Mouse (Mus musculus): ENCODE measurements around the gene Pea15a. TPM values are rescaled to one million over a fixed set of nuclear protein-coding genes. Genes with fewer than 3 reads are reported as not detected.
"Not testable (repeated sequence)": the region's sequence is repeated elsewhere in the genome, so short reads cannot be mapped to it uniquely, and the experiment has no call there.

Pea15a gene
- polyA plus RNA-seq (2012; rRNA removed): 11.3 and 12.0 TPM in 2 replicates

GRCm38 (mm10) chr1:172206141-172206917, at the start of gene Pea15a:
Pea15a (minus strand) TSS chr1:172206804.
- no peaks in the 10 kb centered on the region for H3K36me3 ChIP-seq (ENCODE audit: control insufficient read depth, insufficient read depth, low read length)
- peaks cover 12% of the 10 kb centered on the region for H3K4me1 ChIP-seq (ENCODE audit: control insufficient read depth, insufficient read depth, insufficient read length, low read length)
- peak within 1 kb of the TSS; percentile 54 for H3K27ac ChIP-seq (ENCODE audit: insufficient read depth, low read depth, low read length)
- peak within 1 kb of the TSS; percentile 85 for H3K4me3 ChIP-seq (ENCODE audit: low read depth, low read length)
- WGBS: 1% methylated on average over 37 of the region's 40 CpGs
- no peaks in the 10 kb centered on the region for H3K27me3 ChIP-seq (ENCODE audit: control insufficient read depth, insufficient read depth, low read length)
- TF ChIP-seq CTCF (IDR thresholded peaks at IDR 0.05; ENCODE audit: extremely low read depth, insufficient read length, insufficient replicate concordance, low read depth, low read length): no peak
- TF ChIP-seq POLR2A (IDR thresholded peaks at IDR 0.05; ENCODE audit: low read depth, low read length): peak; percentile 50; the same call in 1 of the 2 replicates

- peaks cover 7% of the 10 kb centered on the region for H3K27me3 ChIP-seq (ENCODE audit: control insufficient read depth, insufficient read depth, low read length)
- WGBS: 47% methylated on average over 2 of the region's 2 CpGs
- TF ChIP-seq CTCF (IDR thresholded peaks at IDR 0.05; ENCODE audit: extremely low read depth, insufficient read length, insufficient replicate concordance, low read depth, low read length) (peak; percentile 12; the same call in 1 of the 2 replicates), POLR2A (IDR thresholded peaks at IDR 0.05; ENCODE audit: low read depth, low read length) (no peak)
- H3K27ac ChIP-seq (ENCODE audit: insufficient read depth, low read depth, low read length): no peak overlapping the region
- H3K36me3 ChIP-seq (ENCODE audit: control insufficient read depth, insufficient read depth, low read length): no peaks in the 10 kb centered on the region
- no peak overlapping the region for H3K4me3 ChIP-seq (ENCODE audit: low read depth, low read length)
- no peaks in the 10 kb centered on the region for H3K4me1 ChIP-seq (ENCODE audit: control insufficient read depth, insufficient read depth, insufficient read length, low read length)
Measured at GRCm38 (mm10) chr1:172247679-172248078, 41.1 kb upstream of the Pea15a start.

- no peaks in the 10 kb centered on the region for H3K4me1 ChIP-seq (ENCODE audit: control insufficient read depth, insufficient read depth, insufficient read length, low read length)
- no peak for TF ChIP-seq CTCF (IDR thresholded peaks at IDR 0.05; ENCODE audit: extremely low read depth, insufficient read length, insufficient replicate concordance, low read depth, low read length)
- TF ChIP-seq POLR2A (IDR thresholded peaks at IDR 0.05; ENCODE audit: low read depth, low read length): no peak
- H3K27me3 ChIP-seq (ENCODE audit: control insufficient read depth, insufficient read depth, low read length): peaks cover 7% of the 10 kb centered on the region
- 52% methylated on average over 4 of the region's 4 CpGs for WGBS
- no peak overlapping the region for H3K4me3 ChIP-seq (ENCODE audit: low read depth, low read length)
- H3K27ac ChIP-seq (ENCODE audit: insufficient read depth, low read depth, low read length): no peak overlapping the region
- H3K36me3 ChIP-seq (ENCODE audit: control insufficient read depth, insufficient read depth, low read length): no peaks in the 10 kb centered on the region
Measured at GRCm38 (mm10) chr1:172247216-172247615, 40.6 kb upstream of the Pea15a start.

GRCm38 (mm10) chr1:172244645-172245044, 38.0 kb upstream of the Pea15a start:
- H3K27me3 ChIP-seq (ENCODE audit: control insufficient read depth, insufficient read depth, low read length); H3K27ac ChIP-seq (ENCODE audit: insufficient read depth, low read depth, low read length); H3K36me3 ChIP-seq (ENCODE audit: control insufficient read depth, insufficient read depth, low read length); H3K4me3 ChIP-seq (ENCODE audit: low read depth, low read length); H3K4me1 ChIP-seq (ENCODE audit: control insufficient read depth, insufficient read depth, insufficient read length, low read length): not testable (repeated sequence)
- WGBS: 48% methylated on average over 23 of the region's 23 CpGs

GRCm38 (mm10) chr1:172243547-172244205, 37.1 kb upstream of the Pea15a start:
- Histone ChIP-seq H3K36me3 (ENCODE audit: control insufficient read depth, insufficient read depth, low read length) (no peaks in the 10 kb centered on the region), H3K27me3 (ENCODE audit: control insufficient read depth, insufficient read depth, low read length) (peaks cover 7% of the 10 kb centered on the region), H3K4me3 (ENCODE audit: low read depth, low read length) (no peak overlapping the region), H3K27ac (ENCODE audit: insufficient read depth, low read depth, low read length) (no peak overlapping the region), H3K4me1 (ENCODE audit: control insufficient read depth, insufficient read depth, insufficient read length, low read length) (no peaks in the 10 kb centered on the region)
- 32% methylated on average over 16 of the region's 16 CpGs for WGBS
- TF ChIP-seq CTCF (IDR thresholded peaks at IDR 0.05; ENCODE audit: extremely low read depth, insufficient read length, insufficient replicate concordance, low read depth, low read length) (0 out of 2 replicates have a peak, but pooled peaks have one; percentile 16), POLR2A (IDR thresholded peaks at IDR 0.05; ENCODE audit: low read depth, low read length) (no peak)

- no peaks in the 10 kb centered on the region for H3K36me3 ChIP-seq (ENCODE audit: control insufficient read depth, insufficient read depth, low read length)
- WGBS: 57% methylated on average over 2 of the region's 2 CpGs
- TF ChIP-seq POLR2A (IDR thresholded peaks at IDR 0.05; ENCODE audit: low read depth, low read length) (no peak), CTCF (IDR thresholded peaks at IDR 0.05; ENCODE audit: extremely low read depth, insufficient read length, insufficient replicate concordance, low read depth, low read length) (no peak)
- H3K27me3 ChIP-seq (ENCODE audit: control insufficient read depth, insufficient read depth, low read length): peaks cover 7% of the 10 kb centered on the region
- H3K27ac ChIP-seq (ENCODE audit: insufficient read depth, low read depth, low read length): no peak overlapping the region
- H3K4me3 ChIP-seq (ENCODE audit: low read depth, low read length): no peak overlapping the region
- no peaks in the 10 kb centered on the region for H3K4me1 ChIP-seq (ENCODE audit: control insufficient read depth, insufficient read depth, insufficient read length, low read length)
Measured at GRCm38 (mm10) chr1:172242401-172242800, 35.8 kb upstream of the Pea15a start.

- no peak overlapping the region for H3K4me3 ChIP-seq (ENCODE audit: low read depth, low read length)
- 57% methylated on average over 6 of the region's 6 CpGs for whole genome bisulfite sequencing
- H3K4me1 ChIP-seq (ENCODE audit: control insufficient read depth, insufficient read depth, insufficient read length, low read length): no peaks in the 10 kb centered on the region
- H3K27me3 ChIP-seq (ENCODE audit: control insufficient read depth, insufficient read depth, low read length): peaks cover 7% of the 10 kb centered on the region
- H3K27ac ChIP-seq (ENCODE audit: insufficient read depth, low read depth, low read length): no peak overlapping the region
- no peaks in the 10 kb centered on the region for H3K36me3 ChIP-seq (ENCODE audit: control insufficient read depth, insufficient read depth, low read length)
- no peak for TF ChIP-seq CTCF (IDR thresholded peaks at IDR 0.05; ENCODE audit: extremely low read depth, insufficient read length, insufficient replicate concordance, low read depth, low read length)
- TF ChIP-seq POLR2A (IDR thresholded peaks at IDR 0.05; ENCODE audit: low read depth, low read length): no peak
Measured at GRCm38 (mm10) chr1:172240945-172241708, 34.5 kb upstream of the Pea15a start.
